Mouse (Mus musculus) stomach, embryonic 16.5 days (tissue): Measurements from ENCODE around the gene Ptpn13. TPM values are rescaled to one million over a fixed set of nuclear protein-coding genes. Genes with fewer than 3 reads are reported as not detected.

Source experiments
- ATAC-seq: fragments of 200-750 bp; cut with Nextera tagmentation; 2 replicates; pipeline ENCODE4 v1.8.0; 2017; ENCODE audit warnings: moderate number of reproducible peaks, moderate TSS enrichment; ENCODE audit not compliant: insufficient read depth, low FRiP score
- H3K27ac ChIP-seq: fragments of 300-500 bp; sonication (generic); 2 replicates; pipeline ENCODE4 v1.5.1; 2014; ENCODE audit warnings: low read length
- H3K27me3 ChIP-seq: fragments of 300-500 bp; sonication (generic); 2 replicates; pipeline ENCODE4 v1.6.1; 2014; ENCODE audit warnings: low read length, control low read depth, mixed read lengths; ENCODE audit not compliant: control insufficient read depth, insufficient read depth
- H3K36me3 ChIP-seq: fragments of 300-500 bp; sonication (generic); 2 replicates; pipeline ENCODE4 v1.6.1; 2014; ENCODE audit warnings: low read length; ENCODE audit not compliant: control insufficient read depth, insufficient read depth
- H3K4me1 ChIP-seq: fragments of 300-500 bp; sonication (generic); 2 replicates; pipeline ENCODE4 v1.6.1; 2014; ENCODE audit warnings: low read length, control low read depth, mixed read lengths; ENCODE audit not compliant: control insufficient read depth, insufficient read depth
- H3K4me2 ChIP-seq: fragments of 300-500 bp; sonication (generic); 2 replicates; pipeline ENCODE4 v1.6.1; 2014; ENCODE audit warnings: low read depth, low read length, mixed read lengths
- H3K4me3 ChIP-seq: fragments of 300-500 bp; sonication (generic); replicated peaks from 2 replicates; pipeline ENCODE4 v1.5.1; 2014; ENCODE audit warnings: mild to moderate bottlenecking, low read length
- H3K9ac ChIP-seq: fragments of 300-500 bp; sonication (generic); 2 replicates; pipeline ENCODE4 v1.6.1; 2014; ENCODE audit warnings: low read length
- H3K9me3 ChIP-seq: fragments of 300-500 bp; sonication (generic); replicated peaks from 2 replicates; pipeline ENCODE4 v1.6.1; 2016; ENCODE audit warnings: low read length, control low read depth; ENCODE audit not compliant: control insufficient read depth
- WGBS: fragments of 180-500 bp; shearing (Covaris S2); extraction: QIAGEN DNeasy Blood & Tissue Kit; methylation state at CpG from one replicate; pipeline ENCODE4 v1.1.7; 2014; 5-methylcytosine and 5-hydroxymethylcytosine counted together
- polyA plus RNA-seq: library from polyadenylated mRNA; unstranded; fragments of >200 nt; fragmentation: Nextera tagmentation; extraction: Ambion mirVana; gene quantifications from 2 replicates; pipeline ENCODE4 v1.2.1, GENCODE M21; 2015

Ptpn13 gene
- polyA plus RNA-seq, 1 experiment from 2014 or later = 16.8 TPM

- no peak overlapping the region for H3K4me2 ChIP-seq
- H3K36me3 ChIP-seq = no peaks in the 10 kb centered on the region
Observed at GRCm38 (mm10) chr5:103617191-103617590, 192.2 kb downstream of the Ptpn13 start.

GRCm38 (mm10) chr5:103620301-103620973, 195.4 kb downstream of the Ptpn13 start:
- Histone ChIP-seq H3K27me3 (no peaks in the 10 kb centered on the region), H3K4me3 (no peak overlapping the region), H3K9ac (no peak overlapping the region), H3K4me2 (no peak overlapping the region), H3K27ac (peak overlapping the region; percentile 63), H3K9me3 (no peaks in the 10 kb centered on the region), H3K36me3 (no peaks in the 10 kb centered on the region), H3K4me1 (peaks cover 8% of the 10 kb centered on the region; the same call in 1 of the 2 replicates)
- peak; percentile 70 for ATAC-seq
- 45% methylated on average over 12 of the region's 12 CpGs for WGBS

More at GRCm38 (mm10) chr5:103617191-103617590, 192.2 kb downstream of the Ptpn13 start:
- no peak overlapping the region for H3K4me3 ChIP-seq
- whole genome bisulfite sequencing = 73% methylated on average over 9 of the region's 9 CpGs
- H3K27me3 ChIP-seq = no peaks in the 10 kb centered on the region
- H3K9me3 ChIP-seq = no peaks in the 10 kb centered on the region
- no peak for ATAC-seq
- H3K27ac ChIP-seq = no peak overlapping the region
- H3K9ac ChIP-seq = no peak overlapping the region
- H3K4me1 ChIP-seq = peaks cover 8% of the 10 kb centered on the region; the same call in 1 of the 2 replicates

GRCm38 (mm10) chr5:103622321-103622720, 197.3 kb downstream of the Ptpn13 start:
- ATAC-seq = no peak
- H3K36me3 ChIP-seq = no peaks in the 10 kb centered on the region
- H3K9ac ChIP-seq = no peak overlapping the region
- H3K27ac ChIP-seq = no peak overlapping the region
- 73% methylated on average over 5 of the region's 5 CpGs for WGBS
- H3K4me1 ChIP-seq = peaks cover 8% of the 10 kb centered on the region; the same call in 1 of the 2 replicates
- no peak overlapping the region for H3K4me3 ChIP-seq
- no peaks in the 10 kb centered on the region for H3K27me3 ChIP-seq
- no peak overlapping the region for H3K4me2 ChIP-seq
- H3K9me3 ChIP-seq = no peaks in the 10 kb centered on the region

GRCm38 (mm10) chr5:103624831-103625230, 199.8 kb downstream of the Ptpn13 start:
- Histone ChIP-seq H3K4me3 (no peak overlapping the region), H3K4me2 (no peak overlapping the region), H3K4me1 (peaks cover 11% of the 10 kb centered on the region), H3K9me3 (no peaks in the 10 kb centered on the region), H3K27me3 (no peaks in the 10 kb centered on the region), H3K36me3 (no peaks in the 10 kb centered on the region), H3K27ac (no peak overlapping the region), H3K9ac (no peak overlapping the region)
- no peak for ATAC-seq
- WGBS = 89% methylated on average over 5 of the region's 5 CpGs

GRCm38 (mm10) chr5:103628499-103628898, 203.5 kb downstream of the Ptpn13 start:
- Histone ChIP-seq H3K4me3 (no peak overlapping the region), H3K4me2 (no peak overlapping the region), H3K4me1 (peaks cover 9% of the 10 kb centered on the region; the same call in 1 of the 2 replicates), H3K9me3 (no peaks in the 10 kb centered on the region), H3K27ac (0 out of 2 replicates have a peak overlapping the region, but pooled peaks have one; percentile 60), H3K9ac (no peak overlapping the region), H3K36me3 (no peaks in the 10 kb centered on the region), H3K27me3 (no peaks in the 10 kb centered on the region)
- ATAC-seq = no peak
- 80% methylated on average over 6 of the region's 6 CpGs for WGBS

- Histone ChIP-seq H3K4me2 (no peak within 1 kb of the TSS), H3K27ac (peak within 1 kb of the TSS; percentile 60)
Observed at GRCm38 (mm10) chr5:103629111-103629764, 204.2 kb downstream of the Ptpn13 start, which contains the start of gene Slc10a6. Gene Slc10a6 (minus strand): TSS chr5:103629403.

GRCm38 (mm10) chr5:103629854-103630580, 205.0 kb downstream of the Ptpn13 start:
- WGBS = 67% methylated on average over 9 of the region's 9 CpGs
- H3K27ac ChIP-seq = peak overlapping the region; percentile 60; the same call in 1 of the 2 replicates

More at GRCm38 (mm10) chr5:103629111-103629764, 204.2 kb downstream of the Ptpn13 start, which contains the start of gene Slc10a6:
- peak; percentile 85 for ATAC-seq
- Histone ChIP-seq H3K36me3 (no peaks in the 10 kb centered on the region), H3K9me3 (no peaks in the 10 kb centered on the region), H3K27me3 (no peaks in the 10 kb centered on the region), H3K9ac (no peak within 1 kb of the TSS), H3K4me3 (no peak within 1 kb of the TSS), H3K4me1 (peaks cover 9% of the 10 kb centered on the region; the same call in 1 of the 2 replicates)
- 44% methylated on average over 17 of the region's 17 CpGs for WGBS

GRCm38 (mm10) chr5:103637162-103637561, 212.2 kb downstream of the Ptpn13 start:
- Histone ChIP-seq H3K27me3 (no peaks in the 10 kb centered on the region), H3K27ac (no peak overlapping the region), H3K4me1 (no peaks in the 10 kb centered on the region), H3K36me3 (no peaks in the 10 kb centered on the region), H3K9me3 (no peaks in the 10 kb centered on the region), H3K9ac (no peak overlapping the region), H3K4me3 (no peak overlapping the region), H3K4me2 (no peak overlapping the region)
- WGBS = 87% methylated on average over 2 of the region's 2 CpGs
- no peak for ATAC-seq

More at GRCm38 (mm10) chr5:103629854-103630580, 205.0 kb downstream of the Ptpn13 start:
- Histone ChIP-seq H3K4me2 (no peak overlapping the region), H3K9ac (no peak overlapping the region), H3K36me3 (no peaks in the 10 kb centered on the region), H3K4me1 (peaks cover 9% of the 10 kb centered on the region; the same call in 1 of the 2 replicates), H3K27me3 (no peaks in the 10 kb centered on the region), H3K9me3 (no peaks in the 10 kb centered on the region), H3K4me3 (no peak overlapping the region)
- ATAC-seq = 0 out of 2 replicates have a peak, but pooled peaks have one; percentile 25
